Mouse (Mus musculus) c-Kit-positive CD71-negative TER-119-negative erythroid progenitor cells, embryonic 14.5 days (primary cell): ENCODE data around the gene Slc4a7.
"Not testable (repeated sequence)": the region's sequence is repeated elsewhere in the genome, so short reads cannot be mapped to it uniquely, and the experiment has no call there.

Experiments
- DNase-seq: peaks from one replicate; pipeline ENCODE4 v3.0.0-alpha.2; 2013; ENCODE audit warnings: low read depth

The Slc4a7 gene

GRCm38 (mm10) chr14:14800332-14800731, 98.3 kb downstream of the Slc4a7 start:
- DNase-seq = no peak

DNA sequence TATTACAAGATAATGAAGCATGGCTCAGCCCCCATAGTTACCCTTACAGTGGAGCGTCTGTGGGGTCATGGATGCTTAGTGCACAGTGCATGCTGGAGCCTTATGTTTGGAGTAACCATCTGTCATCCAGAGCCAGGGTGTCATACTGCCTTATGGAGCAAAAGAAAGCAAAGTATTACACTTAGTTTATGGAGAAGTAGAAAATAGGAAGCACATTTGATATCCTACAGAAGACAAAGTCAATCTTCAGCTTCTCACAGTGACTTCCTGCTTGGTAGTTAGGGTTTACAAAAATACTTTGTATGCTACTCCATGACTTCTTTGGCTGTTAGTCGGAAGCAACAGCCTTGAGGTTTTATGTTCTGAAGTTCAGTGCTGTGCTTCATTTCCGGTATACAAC, 98.7 kb downstream of the Slc4a7 start:
- no peak for DNase-seq

DNA sequence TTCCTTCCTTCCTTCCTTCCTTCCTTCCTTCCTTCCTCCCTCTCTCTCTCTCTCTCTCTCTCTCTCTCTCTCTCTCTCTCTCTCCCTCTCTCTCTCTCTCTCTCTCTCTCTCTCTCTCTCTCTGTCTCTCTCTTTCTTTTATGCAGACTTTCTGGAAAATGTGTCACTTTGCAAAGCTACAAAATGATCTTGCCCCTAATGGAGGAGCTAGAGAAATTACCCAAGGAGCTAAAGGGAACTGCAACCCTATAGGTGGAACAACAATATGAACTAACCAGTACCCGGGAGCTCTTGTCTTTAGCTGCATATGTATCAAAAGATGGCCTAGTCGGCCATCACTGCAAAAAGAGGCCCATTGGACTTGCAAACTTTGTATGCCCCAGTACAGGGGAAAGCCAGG, 101.0 kb downstream of the Slc4a7 start, which contains the start of gene Nek10:
Gene Nek10, plus strand, starts transcription at position 301 of the 400 bp plus-strand sequence.
- DNase-seq = not testable (repeated sequence)

GRCm38 (mm10) chr14:14803921-14804517, 101.9 kb downstream of the Slc4a7 start:
- DNase-seq = no peak

- no peak for DNase-seq
Measured at GRCm38 (mm10) chr14:14804518-14805212, 102.6 kb downstream of the Slc4a7 start.

DNA sequence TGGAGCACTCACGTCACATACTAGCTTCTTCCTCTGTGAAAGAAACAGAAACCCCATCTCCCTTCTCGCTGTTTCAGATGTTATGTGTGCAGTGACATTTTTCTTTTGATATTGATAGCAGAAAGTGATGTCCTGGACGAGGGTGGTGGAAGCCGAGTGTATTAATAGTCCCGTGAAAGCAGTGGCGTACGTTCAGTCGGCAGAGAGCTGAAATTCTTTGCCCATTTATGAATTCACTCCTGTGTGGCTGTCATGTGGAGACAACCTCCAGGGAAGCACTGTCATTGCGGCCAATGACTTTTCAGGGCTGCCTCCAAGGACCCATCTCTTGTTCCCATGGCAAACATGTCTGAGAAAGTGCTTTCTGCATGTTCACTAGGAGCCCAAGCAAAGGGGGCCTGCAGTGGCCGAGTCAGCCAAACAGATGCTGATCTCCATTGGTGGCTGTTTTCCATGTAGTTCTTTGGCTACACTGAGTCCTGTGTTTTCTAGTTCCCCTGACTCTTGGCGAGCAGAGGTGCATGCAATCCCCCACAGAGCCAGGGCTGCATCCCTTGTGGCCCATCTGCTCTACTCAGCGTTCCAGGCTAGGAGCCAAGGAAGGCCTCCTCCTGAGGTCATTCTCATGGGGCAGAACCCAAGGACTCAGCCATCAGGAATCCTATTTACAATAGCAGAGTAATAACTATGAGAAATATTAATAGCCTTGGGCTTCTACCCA, 130.6 kb downstream of the Slc4a7 start:
- no peak for DNase-seq

DNA sequence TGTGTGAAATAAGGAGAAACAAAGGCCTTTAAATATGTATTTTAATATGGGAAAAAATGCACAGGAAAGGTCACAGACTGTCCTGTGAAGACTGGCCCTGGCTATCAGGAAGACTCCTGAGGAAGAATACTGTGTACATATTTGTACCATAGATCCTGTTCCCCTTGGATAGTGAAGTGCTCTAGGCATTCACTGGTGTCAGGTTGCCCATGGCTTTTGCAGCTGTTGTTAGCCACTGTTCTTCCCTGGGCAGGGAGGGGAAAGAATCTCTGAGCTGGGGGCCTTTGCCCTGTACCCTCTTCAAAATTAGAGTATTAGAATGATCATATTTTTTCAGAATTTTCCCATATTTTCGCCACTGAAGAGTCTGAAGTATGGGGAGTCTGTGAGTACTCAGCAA, 131.4 kb downstream of the Slc4a7 start:
- no peak for DNase-seq

GRCm38 (mm10) chr14:14834266-14834665, 132.2 kb downstream of the Slc4a7 start:
- no peak for DNase-seq

DNA sequence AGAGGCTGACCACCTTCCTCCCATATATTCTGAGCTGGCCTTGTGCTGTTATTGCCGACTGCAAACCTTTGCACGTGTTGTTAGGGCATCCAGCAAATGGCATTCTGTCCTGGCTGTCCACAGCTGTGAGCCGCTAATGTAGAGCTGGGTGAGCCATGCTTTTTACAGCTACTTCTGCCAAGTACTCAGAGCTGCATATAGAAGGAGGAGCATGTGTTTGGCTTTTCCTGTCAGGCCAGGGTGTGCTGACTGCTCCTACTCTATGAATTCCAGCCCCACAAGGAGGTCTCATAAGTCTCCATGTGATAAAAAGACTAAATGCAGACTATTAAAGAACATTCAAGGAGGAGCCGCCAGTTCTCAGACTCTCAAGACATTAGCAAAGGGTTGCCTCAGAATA, 135.5 kb downstream of the Slc4a7 start:
- DNase-seq = no peak

- DNase-seq = no peak
Measured at GRCm38 (mm10) chr14:14838109-14838508, 136.0 kb downstream of the Slc4a7 start.

GRCm38 (mm10) chr14:14842734-14843530, 140.9 kb downstream of the Slc4a7 start:
- no peak for DNase-seq
